Mouse (Mus musculus) stomach, embryonic 16.5 days (tissue): ENCODE measurements around the gene Actg1. TPM values are rescaled to one million over a fixed set of nuclear protein-coding genes. Genes with fewer than 3 reads are reported as not detected.

ENCODE experiments used
- ATAC-seq: fragments of 200-750 bp; cut with Nextera tagmentation; 2 replicates; pipeline ENCODE4 v1.8.0; 2017; ENCODE audit warnings: moderate number of reproducible peaks, moderate TSS enrichment; ENCODE audit not compliant: insufficient read depth, low FRiP score
- H3K27ac ChIP-seq: fragments of 300-500 bp; sonication (generic); 2 replicates; pipeline ENCODE4 v1.5.1; 2014; ENCODE audit warnings: low read length
- H3K27me3 ChIP-seq: fragments of 300-500 bp; sonication (generic); 2 replicates; pipeline ENCODE4 v1.6.1; 2014; ENCODE audit warnings: low read length, control low read depth, mixed read lengths; ENCODE audit not compliant: control insufficient read depth, insufficient read depth
- H3K36me3 ChIP-seq: fragments of 300-500 bp; sonication (generic); 2 replicates; pipeline ENCODE4 v1.6.1; 2014; ENCODE audit warnings: low read length; ENCODE audit not compliant: control insufficient read depth, insufficient read depth
- H3K4me1 ChIP-seq: fragments of 300-500 bp; sonication (generic); 2 replicates; pipeline ENCODE4 v1.6.1; 2014; ENCODE audit warnings: low read length, control low read depth, mixed read lengths; ENCODE audit not compliant: control insufficient read depth, insufficient read depth
- H3K4me2 ChIP-seq: fragments of 300-500 bp; sonication (generic); 2 replicates; pipeline ENCODE4 v1.6.1; 2014; ENCODE audit warnings: low read depth, low read length, mixed read lengths
- H3K4me3 ChIP-seq: fragments of 300-500 bp; sonication (generic); replicated peaks from 2 replicates; pipeline ENCODE4 v1.5.1; 2014; ENCODE audit warnings: mild to moderate bottlenecking, low read length
- H3K9ac ChIP-seq: fragments of 300-500 bp; sonication (generic); 2 replicates; pipeline ENCODE4 v1.6.1; 2014; ENCODE audit warnings: low read length
- H3K9me3 ChIP-seq: fragments of 300-500 bp; sonication (generic); replicated peaks from 2 replicates; pipeline ENCODE4 v1.6.1; 2016; ENCODE audit warnings: low read length, control low read depth; ENCODE audit not compliant: control insufficient read depth
- WGBS: fragments of 180-500 bp; shearing (Covaris S2); extraction: QIAGEN DNeasy Blood & Tissue Kit; methylation state at CpG from one replicate; pipeline ENCODE4 v1.1.7; 2014; 5-methylcytosine and 5-hydroxymethylcytosine counted together
- polyA plus RNA-seq: library from polyadenylated mRNA; unstranded; fragments of >200 nt; fragmentation: Nextera tagmentation; extraction: Ambion mirVana; gene quantifications from 2 replicates; pipeline ENCODE4 v1.2.1, GENCODE M21; 2015

Gene Actg1
- polyA plus RNA-seq, 1 experiment from 2014 or later = 2,700 TPM

DNA sequence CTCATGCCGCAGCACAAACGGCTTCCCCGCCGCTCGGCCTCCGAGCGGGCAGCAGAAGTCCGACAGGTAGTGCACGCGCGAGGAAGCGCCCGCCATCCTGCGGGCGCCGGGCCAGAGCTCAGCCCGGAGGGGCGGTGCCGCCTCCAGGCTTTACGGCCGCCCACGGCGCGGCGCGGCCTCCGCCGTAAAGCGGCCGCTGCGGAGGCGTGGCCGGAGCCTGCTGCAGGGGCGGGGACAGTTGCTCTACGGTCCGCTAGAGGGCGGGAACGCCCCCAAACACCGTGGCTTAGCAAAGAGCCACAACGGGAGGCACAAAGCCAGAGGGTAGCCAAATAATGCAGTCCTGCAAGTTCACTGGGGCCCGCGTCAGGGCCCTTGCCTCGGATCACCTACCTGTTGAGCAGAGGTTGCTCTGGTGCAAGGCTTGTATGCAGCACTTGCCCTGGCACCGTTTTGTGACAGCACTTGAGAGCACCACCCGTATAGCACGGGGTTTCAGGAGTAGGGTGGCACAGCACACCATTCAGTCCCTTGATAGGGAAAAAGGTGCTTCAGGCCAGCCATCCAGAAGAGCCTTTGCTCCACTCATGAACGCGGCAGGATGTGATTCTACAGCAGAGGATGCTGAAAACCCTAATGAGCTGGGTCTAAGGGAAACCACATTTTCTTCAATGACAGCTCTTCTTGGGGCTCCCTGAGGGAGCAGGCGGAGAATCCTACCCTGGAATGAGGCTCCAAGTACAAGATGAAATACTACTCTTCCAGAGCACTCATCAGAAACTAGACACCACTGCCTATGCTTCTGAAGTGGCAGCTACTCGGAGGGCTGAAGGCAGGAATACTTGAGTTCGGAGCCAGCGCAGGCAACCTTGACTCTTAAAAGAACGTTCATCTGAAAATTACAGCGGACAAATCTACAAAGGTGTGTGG, 30.5 kb upstream of the Actg1 start, which contains the start of gene Faap100:
Faap100 (minus strand) TSS at position 154 of the 930 bp plus-strand sequence.
- H3K27me3 ChIP-seq = no peaks in the 10 kb centered on the region
- H3K36me3 ChIP-seq = peaks cover 10% of the 10 kb centered on the region; the same call in 1 of the 2 replicates
- peak within 1 kb of the TSS; percentile 84 for H3K9ac ChIP-seq
- peak; percentile 91 for ATAC-seq
- peaks cover 21% of the 10 kb centered on the region for H3K4me1 ChIP-seq
- no peaks in the 10 kb centered on the region for H3K9me3 ChIP-seq
- peak within 1 kb of the TSS; percentile 94 for H3K4me2 ChIP-seq
- H3K4me3 ChIP-seq = peak within 1 kb of the TSS; percentile 90
- peak within 1 kb of the TSS; percentile 62 for H3K27ac ChIP-seq
- 7% methylated on average over 54 of the region's 54 CpGs for WGBS

DNA sequence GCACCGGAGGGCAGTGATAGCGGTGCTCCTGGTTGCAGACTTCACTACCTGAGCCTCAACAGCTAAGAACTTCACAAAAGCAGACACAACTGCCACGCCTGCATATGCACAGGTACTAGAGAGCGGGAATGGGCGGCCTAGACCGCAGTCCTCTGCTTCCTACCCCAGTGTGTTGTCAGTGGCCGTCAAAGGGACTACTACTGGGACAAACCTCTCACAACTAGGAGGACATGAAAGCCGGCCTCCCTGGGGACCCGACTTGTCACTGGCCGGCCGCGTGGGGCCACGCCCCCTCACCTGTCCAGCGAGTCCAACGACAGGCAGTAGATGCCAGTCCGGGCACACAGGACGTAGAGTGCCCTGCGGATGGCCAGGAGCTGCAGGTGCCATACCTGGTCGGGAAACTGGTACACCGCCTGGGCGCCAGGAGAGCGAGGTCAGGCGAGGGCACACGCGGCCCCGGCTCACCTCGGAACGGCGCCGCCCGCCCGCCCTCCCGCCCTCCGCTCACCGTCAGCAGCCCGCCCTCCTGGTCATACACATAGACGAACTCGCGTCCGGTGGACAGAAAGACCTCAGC, 29.8 kb upstream of the Actg1 start:
- WGBS = 2% methylated on average over 31 of the region's 40 CpGs
- Histone ChIP-seq H3K4me3 (peak overlapping the region; percentile 90), H3K9ac (peak overlapping the region; percentile 84), H3K4me1 (peaks cover 21% of the 10 kb centered on the region), H3K4me2 (peak overlapping the region; percentile 94), H3K9me3 (no peaks in the 10 kb centered on the region), H3K36me3 (peaks cover 8% of the 10 kb centered on the region; the same call in 1 of the 2 replicates), H3K27ac (peak overlapping the region; percentile 53), H3K27me3 (no peaks in the 10 kb centered on the region)
- peak; percentile 20; the same call in 1 of the 2 replicates for ATAC-seq

- no peak for ATAC-seq
- no peaks in the 10 kb centered on the region for H3K27me3 ChIP-seq
- H3K36me3 ChIP-seq = peaks cover 7% of the 10 kb centered on the region; the same call in 1 of the 2 replicates
- WGBS = 65% methylated on average over 10 of the region's 10 CpGs
- H3K9me3 ChIP-seq = no peaks in the 10 kb centered on the region
- H3K4me3 ChIP-seq = peak overlapping the region; percentile 90
- no peak overlapping the region for H3K27ac ChIP-seq
- peak overlapping the region; percentile 84 for H3K9ac ChIP-seq
- peak overlapping the region; percentile 94 for H3K4me2 ChIP-seq
- H3K4me1 ChIP-seq = peaks cover 21% of the 10 kb centered on the region
These were observed 29.0 kb upstream of the Actg1 start for GRCm38 (mm10) chr11:120377337-120377736.

- H3K27me3 ChIP-seq = no peaks in the 10 kb centered on the region
- H3K4me2 ChIP-seq = no peak overlapping the region
- no peaks in the 10 kb centered on the region for H3K9me3 ChIP-seq
- H3K9ac ChIP-seq = peak overlapping the region; percentile 84
- no peak overlapping the region for H3K4me3 ChIP-seq
- no peak for ATAC-seq
- 86% methylated on average over 17 of the region's 17 CpGs for WGBS
- H3K4me1 ChIP-seq = peaks cover 21% of the 10 kb centered on the region
- H3K36me3 ChIP-seq = peaks cover 7% of the 10 kb centered on the region; the same call in 1 of the 2 replicates
- H3K27ac ChIP-seq = no peak overlapping the region
These were observed 28.2 kb upstream of the Actg1 start for GRCm38 (mm10) chr11:120376302-120377160.

DNA sequence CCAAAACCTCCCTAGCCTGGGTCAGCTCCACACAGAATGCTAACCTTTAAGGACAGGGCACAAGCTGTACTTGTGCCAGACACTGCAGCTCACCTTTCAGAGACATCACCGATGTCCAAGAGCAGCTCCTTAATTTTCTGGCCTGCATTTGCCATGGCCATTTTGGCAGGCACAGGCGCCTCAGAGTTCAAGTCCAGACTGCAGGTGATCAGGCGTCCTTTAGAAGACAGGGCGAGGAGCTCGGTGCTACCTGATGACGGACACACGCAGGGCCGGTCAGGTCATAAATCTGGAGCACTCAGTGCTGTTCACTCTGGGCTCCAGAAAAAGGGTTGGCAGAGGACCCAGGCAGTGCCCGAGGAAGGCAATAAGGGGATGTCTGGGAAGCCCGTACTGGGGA, 27.0 kb upstream of the Actg1 start:
- Histone ChIP-seq H3K4me3 (no peak overlapping the region), H3K9me3 (no peaks in the 10 kb centered on the region), H3K36me3 (peaks cover 7% of the 10 kb centered on the region; the same call in 1 of the 2 replicates), H3K4me1 (peaks cover 21% of the 10 kb centered on the region), H3K9ac (no peak overlapping the region), H3K27ac (no peak overlapping the region), H3K27me3 (no peaks in the 10 kb centered on the region), H3K4me2 (no peak overlapping the region)
- ATAC-seq = no peak
- 93% methylated on average over 10 of the region's 10 CpGs for WGBS

DNA sequence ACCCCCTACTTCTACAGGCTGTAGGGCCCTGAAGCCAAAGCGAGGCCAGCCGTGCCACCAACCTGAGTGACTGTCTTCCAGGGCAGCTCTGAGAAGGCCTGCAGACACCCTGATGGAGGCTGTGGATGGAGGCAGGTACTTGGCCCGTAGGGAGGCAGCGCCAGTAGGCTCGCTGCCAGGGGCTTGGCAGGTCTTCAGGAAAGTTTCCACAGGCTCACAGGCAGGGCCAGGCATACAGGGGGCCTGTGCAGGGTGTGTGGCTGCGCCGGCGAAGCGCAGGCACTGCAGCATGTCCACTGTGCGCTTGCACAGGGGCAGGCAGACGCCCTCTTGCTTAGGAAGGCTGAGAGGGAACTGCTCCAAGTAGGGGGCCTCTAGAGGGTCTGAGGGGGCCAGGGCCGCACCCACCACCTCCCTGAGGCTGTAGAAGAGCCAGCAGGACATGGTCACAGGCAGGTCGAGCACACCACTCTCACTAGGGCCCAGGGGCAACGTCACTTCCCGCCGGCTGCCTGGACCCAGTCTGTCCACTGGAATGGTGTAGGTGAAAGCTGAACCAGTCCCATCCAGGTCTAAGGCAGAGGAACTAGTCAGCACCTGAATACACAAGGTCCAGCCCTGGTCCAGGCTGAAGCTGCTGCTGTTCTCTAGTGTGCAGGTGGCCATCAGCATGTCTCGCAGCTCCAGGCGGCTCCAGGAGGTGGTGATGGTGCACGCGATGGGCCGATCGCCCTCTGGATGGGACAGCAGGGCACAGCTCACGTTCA, 25.7 kb upstream of the Actg1 start:
- ATAC-seq = no peak
- Histone ChIP-seq H3K4me2 (no peak overlapping the region), H3K4me1 (peaks cover 16% of the 10 kb centered on the region), H3K27ac (peak overlapping the region; percentile 8; the same call in 1 of the 2 replicates), H3K27me3 (no peaks in the 10 kb centered on the region), H3K9me3 (no peaks in the 10 kb centered on the region), H3K4me3 (no peak overlapping the region), H3K9ac (no peak overlapping the region), H3K36me3 (peaks cover 7% of the 10 kb centered on the region; the same call in 1 of the 2 replicates)
- 86% methylated on average over 23 of the region's 23 CpGs for WGBS

GRCm38 (mm10) chr11:120373025-120373424, 24.7 kb upstream of the Actg1 start:
- no peak for ATAC-seq
- 66% methylated on average over 13 of the region's 13 CpGs for WGBS
- Histone ChIP-seq H3K4me3 (no peak overlapping the region), H3K4me2 (no peak overlapping the region), H3K9ac (no peak overlapping the region), H3K27ac (no peak overlapping the region), H3K4me1 (peaks cover 14% of the 10 kb centered on the region), H3K36me3 (peaks cover 7% of the 10 kb centered on the region; the same call in 1 of the 2 replicates), H3K27me3 (no peaks in the 10 kb centered on the region), H3K9me3 (no peaks in the 10 kb centered on the region)

GRCm38 (mm10) chr11:120369656-120370055, 21.3 kb upstream of the Actg1 start:
- 30% methylated on average over 8 of the region's 8 CpGs for WGBS
- Histone ChIP-seq H3K9ac (peak overlapping the region; percentile 28), H3K4me1 (no peaks in the 10 kb centered on the region; the same call in 1 of the 2 replicates), H3K4me2 (no peak overlapping the region), H3K4me3 (no peak overlapping the region), H3K27ac (peak overlapping the region; percentile 30), H3K36me3 (no peaks in the 10 kb centered on the region; the same call in 1 of the 2 replicates), H3K9me3 (no peaks in the 10 kb centered on the region), H3K27me3 (no peaks in the 10 kb centered on the region)
- peak; percentile 68; the same call in 1 of the 2 replicates for ATAC-seq
